Mouse (Mus musculus): ENCODE measurements around the gene Mkrn2.
A peak's percentile ranks its signal among the peaks of the same experiment; 100 is the strongest.
"Not testable (repeated sequence)": the region's sequence is repeated elsewhere in the genome, so short reads cannot be mapped to it uniquely, and the experiment has no call there.

The Mkrn2 gene

GRCm38 (mm10) chr6:115607429-115607828, 5.7 kb downstream of the Mkrn2 start:
- DNase-seq (ENCODE audit: inconsistent age in 2 of 2, low spot score in 1 of 2), result peak; percentile 70 to 89

GRCm38 (mm10) chr6:115609121-115609520, 7.4 kb downstream of the Mkrn2 start:
- DNase-seq (ENCODE audit: inconsistent age in 2 of 2, low spot score in 1 of 2), result peak in 1 of 2 experiments; percentile 63

- DNase-seq (ENCODE audit: inconsistent age in 2 of 2, low spot score in 1 of 2), result no peak
Measured at GRCm38 (mm10) chr6:115610301-115610700, 8.6 kb downstream of the Mkrn2 start.

DNA sequence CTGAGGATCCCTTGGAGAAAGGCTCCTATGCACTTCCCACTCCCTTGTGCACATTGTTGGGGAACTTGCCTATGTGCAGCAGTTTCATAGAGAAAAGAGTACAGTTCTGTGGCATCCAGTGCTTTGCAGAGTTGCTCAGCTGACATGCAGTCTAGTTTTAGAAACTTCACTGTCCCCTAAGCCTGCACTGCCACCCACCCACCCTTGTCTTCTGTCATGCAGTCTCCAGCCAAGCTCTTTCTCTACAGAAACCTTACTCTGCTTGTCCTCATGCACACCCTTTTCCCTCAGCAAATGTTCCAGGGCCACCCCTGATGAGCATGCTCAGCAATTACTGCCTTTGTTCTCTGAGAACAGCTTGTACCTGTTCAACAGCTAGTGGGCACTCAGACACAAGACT, 12.1 kb downstream of the Mkrn2 start:
- no peak for DNase-seq (ENCODE audit: inconsistent age in 2 of 2, low spot score in 1 of 2)

DNA sequence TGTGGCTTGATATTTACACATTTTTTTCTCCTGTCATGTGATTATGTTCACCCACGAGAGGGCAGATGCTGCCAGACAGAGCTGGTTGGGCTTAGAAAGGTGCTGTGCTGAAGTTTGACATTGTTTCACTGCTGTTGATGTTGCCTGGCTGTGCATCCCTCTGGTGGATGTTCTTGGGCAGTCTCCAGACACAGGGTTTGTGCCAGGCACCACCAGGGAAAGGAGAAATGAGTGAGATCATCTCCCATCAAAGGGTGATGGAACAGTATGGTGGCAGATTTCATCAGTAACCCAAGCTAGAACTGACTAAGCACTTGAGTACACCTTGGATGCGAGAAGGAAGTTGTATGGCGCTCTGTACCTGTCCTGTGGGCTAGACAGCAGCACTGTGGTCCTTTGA, 14.3 kb downstream of the Mkrn2 start:
- no peak for DNase-seq (ENCODE audit: inconsistent age in 2 of 2, low spot score in 1 of 2)

- DNase-seq (ENCODE audit: inconsistent age in 2 of 2, low spot score in 1 of 2), result peak in 1 of 2 experiments; percentile 55
Measured at GRCm38 (mm10) chr6:115619818-115620217, 18.1 kb downstream of the Mkrn2 start.

DNA sequence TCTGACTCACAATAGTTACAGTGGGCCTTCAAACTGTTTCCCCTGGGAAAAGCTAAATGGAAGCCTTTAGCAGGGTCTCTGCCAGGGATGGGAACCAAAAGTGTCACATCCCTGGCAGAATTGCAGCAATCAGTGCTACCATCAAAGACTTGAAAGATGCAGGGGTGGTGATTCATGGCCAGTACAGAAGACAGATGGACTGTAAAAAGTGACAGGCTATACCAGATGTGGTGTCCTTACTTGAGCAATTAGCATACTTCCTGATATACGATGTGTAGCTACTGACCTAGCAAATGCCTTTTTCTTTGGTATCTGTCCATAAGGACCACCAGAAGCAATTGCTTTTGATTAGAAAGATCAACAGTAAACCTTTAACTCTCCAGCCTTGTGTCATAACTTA, 19.2 kb downstream of the Mkrn2 start:
- no peak for DNase-seq (ENCODE audit: inconsistent age in 2 of 2, low spot score in 1 of 2)

GRCm38 (mm10) chr6:115626121-115626520, 24.4 kb downstream of the Mkrn2 start:
- DNase-seq (ENCODE audit: inconsistent age in 2 of 2, low spot score in 1 of 2), result no peak

DNA sequence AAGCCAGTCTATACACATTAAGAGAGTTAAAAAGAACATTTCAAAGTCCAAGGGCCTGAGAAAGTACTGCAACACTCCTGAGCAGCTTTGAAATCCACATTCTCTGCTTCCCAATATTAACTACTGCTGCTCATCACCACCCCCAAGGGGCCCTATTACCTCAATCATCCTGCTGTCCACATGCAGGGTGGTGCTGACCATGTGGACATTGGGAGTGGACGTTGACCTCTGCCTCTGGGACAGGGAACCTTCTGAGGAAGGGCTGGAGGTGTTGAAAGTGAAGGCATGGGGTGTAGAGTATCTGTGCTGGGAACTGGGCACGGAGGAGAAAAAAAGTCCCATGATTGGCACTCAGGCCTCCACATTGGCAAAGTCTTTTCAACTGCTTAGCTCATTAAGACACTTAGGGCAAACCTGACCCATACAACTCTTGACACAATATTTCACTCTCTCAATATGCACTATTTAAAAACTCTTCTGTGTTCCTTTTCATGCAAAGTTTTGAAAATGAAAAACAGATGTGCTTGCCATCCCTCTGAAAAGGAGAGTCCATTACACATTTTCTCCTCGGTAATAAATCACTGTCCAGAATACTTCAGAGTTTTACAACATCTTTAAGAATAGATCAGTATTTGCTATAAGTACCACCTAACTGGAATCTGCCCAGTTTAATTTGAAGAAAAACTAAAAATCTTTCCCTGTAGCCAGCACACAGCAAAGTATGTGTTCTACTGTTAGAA, 29.5 kb downstream of the Mkrn2 start:
- no peak for DNase-seq (ENCODE audit: inconsistent age in 2 of 2, low spot score in 1 of 2)

DNA sequence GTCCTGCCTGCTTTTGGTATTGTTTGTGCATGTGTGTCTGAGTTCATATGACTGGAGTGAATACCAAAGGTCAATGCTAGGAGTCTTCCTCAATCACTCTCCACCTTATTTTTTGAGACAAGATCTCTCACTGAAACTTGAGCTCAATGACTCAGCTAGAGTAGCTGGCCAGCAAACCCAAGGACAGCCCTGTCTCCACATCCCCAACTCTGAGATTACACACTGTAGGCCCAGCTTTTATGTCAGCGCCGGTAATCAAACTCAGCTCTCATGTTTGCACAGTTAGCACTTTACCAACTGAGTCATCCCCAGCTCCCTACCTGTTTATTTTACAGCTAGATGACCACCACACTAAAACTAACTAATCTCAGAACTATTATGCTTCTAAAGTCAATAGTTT, 32.3 kb downstream of the Mkrn2 start:
- DNase-seq (ENCODE audit: inconsistent age in 2 of 2, low spot score in 1 of 2), result peak; percentile 48 to 74

DNA sequence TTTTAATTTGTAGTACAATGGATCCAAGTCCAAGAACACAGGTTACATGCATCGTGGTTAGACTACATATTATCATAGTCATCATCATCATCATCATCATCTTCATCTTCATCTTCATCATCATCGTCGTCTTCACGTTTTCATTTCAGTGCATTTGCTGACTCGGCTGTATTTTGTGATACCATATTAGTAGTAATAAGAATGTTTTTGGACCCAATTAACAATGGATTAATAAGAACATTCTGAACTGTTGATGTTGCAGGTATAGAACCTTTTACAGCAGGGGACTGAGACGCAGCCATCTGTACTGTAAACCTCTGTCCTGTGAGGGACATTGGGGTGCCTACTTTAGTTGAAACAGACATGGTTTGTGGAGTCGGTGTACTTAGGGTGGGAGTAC, 36.5 kb downstream of the Mkrn2 start:
- DNase-seq (ENCODE audit: inconsistent age in 2 of 2, low spot score in 1 of 2), result not testable (repeated sequence)

- no peak for DNase-seq (ENCODE audit: inconsistent age in 2 of 2, low spot score in 1 of 2)
Measured at GRCm38 (mm10) chr6:115643315-115643714, 41.6 kb downstream of the Mkrn2 start.

GRCm38 (mm10) chr6:115649792-115650365, 48.2 kb downstream of the Mkrn2 start:
- DNase-seq (ENCODE audit: inconsistent age in 2 of 2, low spot score in 1 of 2), result no peak

DNA sequence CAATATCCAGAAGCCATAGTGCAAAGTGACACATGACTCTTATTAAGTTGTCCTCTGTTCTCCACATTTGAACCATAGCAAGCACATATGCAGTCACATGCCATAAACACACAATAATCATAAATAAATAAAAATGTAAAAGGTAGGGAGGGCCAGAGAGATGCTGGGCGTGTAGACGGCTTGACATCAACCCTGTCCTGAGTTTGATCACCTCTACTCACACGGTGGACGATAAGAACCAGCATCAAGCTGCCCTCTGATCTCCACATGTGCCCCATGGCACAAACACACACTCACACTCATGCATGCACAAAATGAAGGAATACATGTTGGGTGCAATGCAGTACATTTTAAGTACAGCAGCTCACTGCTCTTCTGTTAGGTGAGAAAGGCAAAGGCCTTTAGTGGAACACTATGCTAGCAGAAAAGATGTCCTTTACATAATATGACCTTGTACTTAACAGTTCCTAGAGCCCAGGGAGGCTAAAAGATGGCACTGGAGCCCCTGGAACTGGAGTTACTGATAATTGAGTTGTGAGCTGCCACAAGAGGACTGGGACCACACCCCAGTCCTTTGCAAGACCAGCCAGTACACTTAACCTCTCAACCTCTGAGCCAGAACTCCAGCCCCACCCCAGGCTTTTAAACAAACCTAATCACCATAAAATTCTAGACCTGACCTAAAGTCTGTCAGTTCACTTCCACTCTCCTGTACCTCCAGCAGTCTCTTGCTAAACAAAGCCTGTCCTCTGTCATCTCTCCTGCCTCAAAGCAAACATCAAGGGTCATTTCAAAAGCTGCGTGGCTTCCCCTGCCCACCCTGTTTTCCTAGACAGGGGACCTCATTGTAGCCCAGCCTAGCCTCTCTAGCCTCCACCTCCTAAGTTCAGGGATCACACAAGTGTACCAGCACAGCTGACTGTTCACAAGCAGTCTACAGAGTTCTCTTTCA, 49.0 kb downstream of the Mkrn2 start:
- peak in 1 of 2 experiments; percentile 60 for DNase-seq (ENCODE audit: inconsistent age in 2 of 2, low spot score in 1 of 2)

GRCm38 (mm10) chr6:115651719-115652118, 50.0 kb downstream of the Mkrn2 start:
- no peak for DNase-seq (ENCODE audit: inconsistent age in 2 of 2, low spot score in 1 of 2)

DNA sequence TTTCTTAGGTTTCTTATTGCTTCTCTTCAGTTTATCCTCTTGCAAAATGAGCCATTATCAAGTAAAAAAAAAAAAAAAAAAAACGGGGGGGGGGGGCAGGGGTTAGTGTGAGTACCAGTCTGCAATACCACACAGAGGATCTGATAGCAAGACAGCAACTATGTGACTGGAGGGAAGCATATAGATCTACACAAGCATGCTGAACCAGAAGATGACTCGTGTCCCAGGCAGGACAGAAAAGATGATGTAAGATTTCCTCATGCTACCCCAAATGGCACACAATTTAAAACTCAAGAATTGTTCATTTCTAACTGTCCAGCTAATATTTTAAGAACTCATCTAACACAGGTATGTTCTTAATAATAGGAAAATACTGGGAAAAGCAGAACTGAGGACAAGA, 52.2 kb downstream of the Mkrn2 start:
- DNase-seq (ENCODE audit: inconsistent age in 2 of 2, low spot score in 1 of 2), result peak in 1 of 2 experiments; percentile 23

- peak in 1 of 2 experiments; percentile 24 for DNase-seq (ENCODE audit: inconsistent age in 2 of 2, low spot score in 1 of 2)
Measured at GRCm38 (mm10) chr6:115658802-115659201, 57.1 kb downstream of the Mkrn2 start.

GRCm38 (mm10) chr6:115664268-115664667, 62.6 kb downstream of the Mkrn2 start:
- peak in 1 of 2 experiments; percentile 63 for DNase-seq (ENCODE audit: inconsistent age in 2 of 2, low spot score in 1 of 2)

DNA sequence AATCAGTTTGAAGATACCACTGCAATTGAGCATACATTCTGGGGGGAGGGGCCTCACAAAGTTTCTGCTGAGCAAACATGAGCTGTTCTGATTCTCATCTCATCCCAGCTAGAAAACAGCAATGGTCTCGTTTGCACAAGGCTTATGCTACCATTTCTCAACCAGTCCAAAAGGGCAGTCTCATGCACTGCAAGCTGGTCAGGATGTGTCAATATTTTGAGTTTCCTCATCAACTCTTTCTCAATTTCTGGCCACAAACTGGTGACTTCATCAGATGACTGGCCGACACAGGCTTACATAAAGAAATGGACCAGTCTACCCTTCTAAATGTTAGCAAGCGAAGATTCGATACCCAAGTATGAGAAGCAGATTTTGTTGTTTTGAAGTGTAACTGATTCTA, 64.9 kb downstream of the Mkrn2 start:
- DNase-seq (ENCODE audit: inconsistent age in 2 of 2, low spot score in 1 of 2), result peak; percentile 38 to 89

Measured in adrenal gland, adult (tissue).